ENCODE assay signal across 19 mouse cellular contexts in genomic region chr6:37665576-37665975, GRCm38 (mm10).
"Had no signal": no experiment of that assay in that cellular context is flagged by ENCODE, and none has a peak within 500 bp of the region (broad histone marks: within the 10 kb centered on the region; RNA-seq: fewer than 3 reads in every experiment).

No protein-coding gene starts in this region.

- H3K27me3 ChIP-seq: limb, embryonic 13.5 days; liver, embryonic 12.5 days; liver, embryonic 15.5 days; lung, embryonic 15.5 days; midbrain, embryonic 13.5 days; neural tube, embryonic 13.5 days had no signal

- H3K36me3 ChIP-seq: limb, embryonic 10.5 days; limb, embryonic 13.5 days; liver, embryonic 12.5 days; liver, embryonic 15.5 days; lung, embryonic 15.5 days; midbrain, embryonic 10.5 days; midbrain, embryonic 13.5 days; neural tube, embryonic 13.5 days had no signal

- H3K27ac ChIP-seq: limb, embryonic 10.5 days; limb, embryonic 13.5 days; liver, embryonic 12.5 days; liver, embryonic 15.5 days; lung, embryonic 15.5 days; midbrain, embryonic 10.5 days; midbrain, embryonic 13.5 days; neural tube, embryonic 13.5 days had no signal

- H3K4me1 ChIP-seq: liver, embryonic 12.5 days; liver, embryonic 15.5 days; lung, embryonic 15.5 days; midbrain, embryonic 10.5 days; midbrain, embryonic 13.5 days had no signal

- DNase-seq: liver; lung, adult 18-20 months; lung, postnatal 10 days; lung, postnatal 36 days; thymus, adult 18-20 months; thymus, postnatal 36 days had no signal

- ATAC-seq: inflammation-experienced regulatory T-cells, adult 6 months; intestine, embryonic 16.5 days; liver, embryonic 12.5 days; midbrain, embryonic 13.5 days; midbrain, embryonic 16.5 days had no signal

- H3K9me3 ChIP-seq: limb, embryonic 10.5 days; limb, embryonic 13.5 days; liver, embryonic 12.5 days; liver, embryonic 15.5 days; lung, embryonic 15.5 days; midbrain, embryonic 10.5 days; midbrain, embryonic 13.5 days; neural tube, embryonic 13.5 days had no signal

- H3K4me3 ChIP-seq: limb, embryonic 10.5 days; limb, embryonic 13.5 days; liver, embryonic 12.5 days; liver, embryonic 15.5 days; lung, embryonic 15.5 days; megakaryocyte, embryonic 14.5 days; midbrain, embryonic 10.5 days; midbrain, embryonic 13.5 days; myocyte; neural tube, embryonic 13.5 days had no signal

- H3K4me2 ChIP-seq: limb, embryonic 13.5 days; liver, embryonic 12.5 days; liver, embryonic 15.5 days; lung, embryonic 15.5 days; midbrain, embryonic 13.5 days; neural tube, embryonic 13.5 days had no signal

- H3K9ac ChIP-seq: limb, embryonic 13.5 days; liver, embryonic 12.5 days; liver, embryonic 15.5 days; lung, embryonic 15.5 days; midbrain, embryonic 13.5 days; neural tube, embryonic 13.5 days had no signal
